Mouse (Mus musculus): ENCODE data around the gene Cx3cr1.

DNA sequence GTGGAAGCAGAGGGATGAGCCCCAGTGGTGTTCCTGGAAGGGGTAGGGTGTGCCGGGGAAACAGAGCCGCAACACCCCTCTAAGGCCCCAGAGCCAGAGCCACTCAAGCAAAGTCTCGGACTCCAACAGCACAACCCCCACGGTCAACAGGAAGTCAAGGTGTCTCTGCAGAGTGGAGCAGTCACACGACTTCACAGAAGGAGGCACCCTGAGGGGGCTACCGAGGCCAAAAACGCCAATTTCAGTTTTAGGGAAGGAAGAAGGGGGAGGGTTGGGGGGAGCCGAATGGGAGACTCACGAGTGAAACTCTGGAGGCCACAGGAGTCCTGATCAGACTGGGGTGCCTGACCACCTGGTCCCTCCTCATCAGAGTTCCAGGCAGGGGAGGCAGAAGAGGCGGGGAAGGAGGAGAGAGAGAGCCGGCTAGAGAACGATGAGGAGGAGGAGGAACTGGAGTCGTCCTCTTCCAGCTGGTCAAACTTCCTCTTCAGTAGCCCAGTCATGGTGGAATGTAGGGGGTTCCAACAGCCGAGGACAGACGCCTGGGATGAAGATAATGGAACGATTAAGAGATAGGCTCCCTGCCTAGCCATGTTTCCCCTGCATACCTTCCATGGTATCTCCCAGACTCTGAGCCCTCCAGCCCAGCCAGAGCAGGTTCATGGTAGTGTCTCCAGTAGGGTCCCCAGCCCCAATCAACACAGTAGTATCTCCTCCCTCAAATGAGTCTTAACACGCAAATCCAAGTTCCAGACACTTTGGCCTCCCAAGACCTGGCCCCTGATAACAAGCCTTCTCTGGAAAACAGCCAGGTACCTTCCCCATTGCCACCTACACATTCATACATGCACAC is 92.7 kb downstream of the Cx3cr1 start:
- no peak for TF ChIP-seq POLR2A (IDR thresholded peaks at IDR 0.05; ENCODE audit: insufficient read depth, low read length)
- no peak for TF ChIP-seq CTCF (IDR thresholded peaks at IDR 0.05; ENCODE audit: low read depth, low read length)
- no peak for TF ChIP-seq EP300 (IDR thresholded peaks at IDR 0.05; ENCODE audit: insufficient read depth, low read depth, low read length)
